Mouse (Mus musculus) lung, embryonic 15.5 days (tissue): Measurements from ENCODE around the gene Gm21943. TPM values are rescaled to one million over a fixed set of nuclear protein-coding genes. Genes with fewer than 3 reads are reported as not detected.
"Not testable (repeated sequence)": the region's sequence is repeated elsewhere in the genome, so short reads cannot be mapped to it uniquely, and the experiment has no call there.

Source experiments
- ATAC-seq: fragments of 200-750 bp; cut with Nextera tagmentation; 2 replicates; pipeline ENCODE4 v1.8.0; 2017; ENCODE audit warnings: moderate number of reproducible peaks, borderline replicate concordance; ENCODE audit not compliant: low FRiP score, low TSS enrichment; ENCODE audit errors: extremely low read depth
- H3K27ac ChIP-seq: fragments of 300-500 bp; sonication (generic); 2 replicates; pipeline ENCODE4 v1.5.1; 2015; ENCODE audit warnings: moderate library complexity, mild to moderate bottlenecking, inconsistent platforms
- H3K27me3 ChIP-seq: fragments of 300-500 bp; sonication (generic); 2 replicates; pipeline ENCODE4 v1.6.1; 2015; ENCODE audit warnings: inconsistent platforms
- H3K36me3 ChIP-seq: fragments of 300-500 bp; sonication (generic); 2 replicates; pipeline ENCODE4 v1.6.1; 2015; ENCODE audit warnings: inconsistent platforms
- H3K4me1 ChIP-seq: fragments of 300-500 bp; sonication (generic); 2 replicates; pipeline ENCODE4 v1.6.1; 2015; ENCODE audit warnings: inconsistent platforms
- H3K4me2 ChIP-seq: fragments of 300-500 bp; sonication (generic); 2 replicates; pipeline ENCODE4 v1.6.1; 2015; ENCODE audit warnings: inconsistent platforms, mild to moderate bottlenecking, moderate library complexity
- H3K4me3 ChIP-seq: fragments of 300-500 bp; sonication (generic); 2 replicates; pipeline ENCODE4 v1.5.1; 2015; ENCODE audit warnings: mild to moderate bottlenecking, inconsistent platforms
- H3K9ac ChIP-seq: fragments of 300-500 bp; sonication (generic); 2 replicates; pipeline ENCODE4 v1.6.1; 2015; ENCODE audit warnings: inconsistent platforms
- H3K9me3 ChIP-seq: fragments of 300-500 bp; sonication (generic); 2 replicates; pipeline ENCODE4 v1.6.1; 2016; ENCODE audit warnings: inconsistent platforms
- WGBS: fragments of 180-500 bp; shearing (Covaris S2); methylation state at CpG from one replicate; pipeline ENCODE4 v1.1.7; 2015; 5-methylcytosine and 5-hydroxymethylcytosine counted together
- polyA plus RNA-seq: library from polyadenylated mRNA; unstranded; fragments of >200 nt; fragmentation: Nextera tagmentation; extraction: Ambion mirVana; gene quantifications from 2 replicates; pipeline ENCODE4 v1.2.1, GENCODE M21; 2015

Gene Gm21943
- polyA plus RNA-seq: not detected in 2 replicates

GRCm38 (mm10) chrY:57533644-57534043, at the start of gene Gm21943:
Gene Gm21943 (minus strand): TSS chrY:57533744.
- H3K4me1 ChIP-seq, H3K27me3 ChIP-seq, H3K4me2 ChIP-seq, H3K9ac ChIP-seq, H3K36me3 ChIP-seq, H3K9me3 ChIP-seq, ATAC-seq, H3K27ac ChIP-seq, H3K4me3 ChIP-seq: not testable (repeated sequence)
- no CpG with 5 or more reads among the region's 4 CpGs for WGBS

Other genes starting within 250 kb of the Gm21943 start
- gene Gm28961, start 172.0 kb upstream of the Gm21943 start, polyA plus RNA-seq: not detected in 2 replicates